Mouse (Mus musculus): ENCODE data around the gene Npcd.

GRCm38 (mm10) chr15:79767327-79767961, 66.6 kb downstream of the Npcd start:
- TF ChIP-seq POLR2A (IDR thresholded peaks at IDR 0.05; ENCODE audit: borderline replicate concordance, insufficient read depth, low read length) (no peak), CTCF (IDR thresholded peaks at IDR 0.05; ENCODE audit: borderline replicate concordance, insufficient read depth, low read depth, low read length) (no peak)
